12 mouse cellular contexts compared by ENCODE assay signal in genomic region chr11:88701976-88702659, GRCm38 (mm10). TPM values are rescaled to one million over a fixed set of nuclear protein-coding genes. Genes with fewer than 3 reads are reported as not detected.
DNase-seq lines count a peak whose midpoint lies in the region; ATAC-seq lines count a peak whose summit lies in the region.
"Had no signal": no experiment of that assay in that cellular context is flagged by ENCODE, and none has a peak within 500 bp of the region (broad histone marks: within the 10 kb centered on the region; RNA-seq: fewer than 3 reads in every experiment).

No protein-coding gene starts in this region.

- ATAC-seq in limb, embryonic 12.5 days (ENCODE audit: insufficient number of reproducible peaks, insufficient read depth, low FRiP score, low TSS enrichment, low read depth) = no peak

- H3K9me3 ChIP-seq in limb, embryonic 12.5 days = no peaks in the 10 kb centered on the region

- no peak overlapping the region for H3K4me3 ChIP-seq in limb, embryonic 12.5 days (replicated peaks)
- H3K4me3 ChIP-seq: myocyte had no signal

- H3K9ac ChIP-seq in limb, embryonic 12.5 days (replicated peaks) = no peak overlapping the region

- peak; percentile 74 for DNase-seq in embryo, embryonic 10 days (ENCODE audit: low spot score)
- no peak for DNase-seq in embryo, embryonic 9.5 days (ENCODE audit: extremely low spot score)
- DNase-seq in right cerebral cortex, postnatal 10 days (ENCODE audit: low spot score in 2 of 2) = peak; percentile 40 to 69
- no peak for DNase-seq in right cerebral cortex, adult 2 months (ENCODE audit: low spot score in 2 of 2)
- peak; percentile 60 for DNase-seq in retina, embryonic 14.5 days (ENCODE audit: low spot score)
- no peak for DNase-seq in adrenal gland, adult 8-10 months
- no peak for DNase-seq in heart, postnatal 36 days
- DNase-seq: adrenal gland, adult 2 months; cerebellum, postnatal 14 days had no signal

- WGBS in limb, embryonic 12.5 days = 49% methylated on average over 6 of the region's 6 CpGs

- intact Hi-C loops in heart, postnatal 36 days (cut with DNase I) = no loop called here

- H3K4me2 ChIP-seq in limb, embryonic 12.5 days = no peak overlapping the region
- H3K4me2 ChIP-seq: liver, embryonic 11.5 days had no signal

- peak overlapping the region; percentile 3; the same call in 1 of the 2 replicates for H3K27ac ChIP-seq in limb, embryonic 12.5 days

- peaks cover 65% of the 10 kb centered on the region for H3K36me3 ChIP-seq in limb, embryonic 12.5 days

- peaks cover 59% of the 10 kb centered on the region for H3K4me1 ChIP-seq in limb, embryonic 12.5 days (replicated peaks)

- no peaks in the 10 kb centered on the region for H3K27me3 ChIP-seq in limb, embryonic 12.5 days

RNA-seq across cellular contexts. Expression of gene Msi2, which starts 16.2 kb away (rescaled TPM):
- 16.8 and 24.0 TPM in 2 replicates for polyA plus RNA-seq in limb, embryonic 12.5 days (2016; fragmentation: Nextera tagmentation; extraction: Ambion mirVana)
- total RNA-seq in adrenal gland, adult 8-10 months (2022) = 100 to 1,000 TPM; 158 to 319 (median 228) TPM
- 100 to 1,000 TPM; 192 TPM for total RNA-seq in heart, postnatal 36 days (2021)

Comparison
In these comparisons a context has a peak if more than half of its experiments do, and no peak if none do; other contexts are left out.
1. DNase-seq: peak in embryo, embryonic 10 days (single experiment), right cerebral cortex, postnatal 10 days (2 of 2) and retina, embryonic 14.5 days (single experiment); none in embryo, embryonic 9.5 days (single experiment), right cerebral cortex, adult 2 months (0 of 2), adrenal gland, adult 8-10 months (single experiment) and heart, postnatal 36 days (0 of 2).